ENCODE assay signal across 9 mouse cellular contexts in genomic region chr2:73277021-73277708, GRCm38 (mm10). TPM values are rescaled to one million over a fixed set of nuclear protein-coding genes. Genes with fewer than 3 reads are reported as not detected.
DNase-seq lines count a peak whose midpoint lies in the region; ATAC-seq and TF ChIP-seq lines count a peak whose summit lies in the region.
"Had no signal": no experiment of that assay in that cellular context is flagged by ENCODE, and none has a peak within 500 bp of the region (broad histone marks: within the 10 kb centered on the region; RNA-seq: fewer than 3 reads in every experiment).

No protein-coding gene starts in this region.

- DNase-seq in lung, adult 2 months, result peak; percentile 24
- no peak for DNase-seq in lung, postnatal 25 days (ENCODE audit: low spot score)
- DNase-seq in right cerebral cortex, postnatal 36 days (ENCODE audit: low spot score in 2 of 2), result no peak
- no peak for DNase-seq in adrenal gland, adult 2 months
- DNase-seq in left cerebral cortex, adult 11 months (ENCODE audit: low spot score), result no peak

- H3K27ac ChIP-seq in cortical plate, adult 2 months (ENCODE audit: insufficient read depth, low read length), result no peak overlapping the region
- peak overlapping the region; percentile 70 for H3K27ac ChIP-seq in hindbrain, embryonic 13.5 days
- H3K27ac ChIP-seq in midbrain, embryonic 16.5 days (ENCODE audit: low read length), result peak overlapping the region; percentile 65

- H3K4me3 ChIP-seq in lung, adult 2 months (replicated peaks; ENCODE audit: extremely low read depth, low read depth, low read length), result no peak overlapping the region
- peak overlapping the region; percentile 24 for H3K4me3 ChIP-seq in cortical plate, adult 2 months (ENCODE audit: insufficient read depth, low read length)
- peak overlapping the region; percentile 28 for H3K4me3 ChIP-seq in hindbrain, embryonic 13.5 days
- H3K4me3 ChIP-seq in midbrain, embryonic 16.5 days (ENCODE audit: low read depth, low read length), result peak overlapping the region; percentile 26

- peak overlapping the region; percentile 55 for H3K9ac ChIP-seq in hindbrain, embryonic 13.5 days
- H3K9ac ChIP-seq in midbrain, embryonic 16.5 days (ENCODE audit: low read depth, low read length), result peak overlapping the region; percentile 46

- H3K4me1 ChIP-seq in lung, adult 2 months (ENCODE audit: control insufficient read depth, insufficient read depth, low read length), result peaks cover 13% of the 10 kb centered on the region
- no peaks in the 10 kb centered on the region for H3K4me1 ChIP-seq in cortical plate, adult 2 months (ENCODE audit: control insufficient read depth, insufficient read depth, low read length)
- peaks cover 45% of the 10 kb centered on the region for H3K4me1 ChIP-seq in hindbrain, embryonic 13.5 days (replicated peaks)
- peaks cover 20% of the 10 kb centered on the region for H3K4me1 ChIP-seq in midbrain, embryonic 16.5 days (ENCODE audit: control insufficient read depth, insufficient read depth, low read length)

- no peak for ATAC-seq in hindbrain, embryonic 13.5 days (ENCODE audit: low FRiP score)
- no peak for ATAC-seq in midbrain, embryonic 16.5 days

- no peak for TF ChIP-seq POLR2A in lung, adult 2 months (IDR thresholded peaks at IDR 0.05; ENCODE audit: borderline replicate concordance, extremely low read depth, low read depth, low read length)
- no peak for TF ChIP-seq POLR2A in cortical plate, adult 2 months (IDR thresholded peaks at IDR 0.05; ENCODE audit: extremely low read depth, insufficient read depth, low read length)

- H3K9me3 ChIP-seq in hindbrain, embryonic 13.5 days, result no peaks in the 10 kb centered on the region
- no peaks in the 10 kb centered on the region for H3K9me3 ChIP-seq in midbrain, embryonic 16.5 days (replicated peaks; ENCODE audit: control insufficient read depth, low read length, poor library complexity, severe bottlenecking)

- TF ChIP-seq CTCF in lung, adult 2 months (IDR thresholded peaks at IDR 0.05; ENCODE audit: insufficient read depth, low read length), result no peak
- no peak for TF ChIP-seq CTCF in cortical plate, adult 2 months (IDR thresholded peaks at IDR 0.05; ENCODE audit: extremely low read depth, insufficient read depth, low read length)

- peaks cover 83% of the 10 kb centered on the region for H3K27me3 ChIP-seq in hindbrain, embryonic 13.5 days
- H3K27me3 ChIP-seq in midbrain, embryonic 16.5 days (ENCODE audit: control insufficient read depth, insufficient read depth, low read depth, low read length), result peaks cover 15% of the 10 kb centered on the region

- no peaks in the 10 kb centered on the region for H3K36me3 ChIP-seq in hindbrain, embryonic 13.5 days
- no peaks in the 10 kb centered on the region for H3K36me3 ChIP-seq in midbrain, embryonic 16.5 days (ENCODE audit: control insufficient read depth, insufficient read depth, low read length)

- 8% methylated on average over 38 of the region's 38 CpGs for WGBS in lung, adult 2 months
- WGBS in hindbrain, embryonic 13.5 days, result under 1% methylated on average over 38 of the region's 38 CpGs
- 1% methylated on average over 38 of the region's 38 CpGs for WGBS in midbrain, embryonic 16.5 days

- H3K4me2 ChIP-seq in hindbrain, embryonic 13.5 days, result peak overlapping the region; percentile 42
- H3K4me2 ChIP-seq in midbrain, embryonic 16.5 days (ENCODE audit: low read length), result peak overlapping the region; percentile 37

RNA-seq across cellular contexts. Expression of gene Sp9, which starts 5.4 kb away (rescaled TPM):
- polyA plus RNA-seq in lung, adult 2 months (2012; rRNA removed), result not detected in 2 replicates
- 1.3 and 2.3 TPM in 2 replicates for polyA plus RNA-seq in cortical plate, adult 2 months (2012; rRNA removed)
- polyA plus RNA-seq in hindbrain, embryonic 13.5 days (2015; fragmentation: Nextera tagmentation; extraction: Ambion mirVana), result 1.7 and 2.1 TPM in 2 replicates
- 3.0 and 4.2 TPM in 2 replicates for polyA plus RNA-seq in midbrain, embryonic 16.5 days (2015; fragmentation: Nextera tagmentation; extraction: Ambion mirVana)
- total RNA-seq in adrenal gland, adult 2 months (2021), result not detected
- polyA plus RNA-seq in adrenal gland, adult 2 months (2012; rRNA removed), result not detected in 2 replicates
- polyA plus RNA-seq: liver, embryonic 16.5 days had no signal

RNA-seq across cellular contexts. Expression of gene Scrn3, which starts 35.2 kb away (rescaled TPM):
- 5.5 and 8.9 TPM in 2 replicates for polyA plus RNA-seq in lung, adult 2 months (2012; rRNA removed)
- polyA plus RNA-seq in cortical plate, adult 2 months (2012; rRNA removed), result 22.8 and 24.8 TPM in 2 replicates
- polyA plus RNA-seq in hindbrain, embryonic 13.5 days (2015; fragmentation: Nextera tagmentation; extraction: Ambion mirVana), result 9.0 and 9.9 TPM in 2 replicates
- 6.7 and 8.1 TPM in 2 replicates for polyA plus RNA-seq in midbrain, embryonic 16.5 days (2015; fragmentation: Nextera tagmentation; extraction: Ambion mirVana)
- 10 to 100 TPM; 19.1 to 28.1 TPM for total RNA-seq in adrenal gland, adult 2 months (2021)
- 3.8 and 4.6 TPM in 2 replicates for polyA plus RNA-seq in adrenal gland, adult 2 months (2012; rRNA removed)

RNA-seq across cellular contexts. Expression of gene Cir1, which starts 35.3 kb away (rescaled TPM):
- polyA plus RNA-seq in lung, adult 2 months (2012; rRNA removed), result 2.1 and 4.3 TPM in 2 replicates
- polyA plus RNA-seq in cortical plate, adult 2 months (2012; rRNA removed), result 26.7 and 29.2 TPM in 2 replicates
- 31.9 and 33.0 TPM in 2 replicates for polyA plus RNA-seq in hindbrain, embryonic 13.5 days (2015; fragmentation: Nextera tagmentation; extraction: Ambion mirVana)
- 25.5 and 26.6 TPM in 2 replicates for polyA plus RNA-seq in midbrain, embryonic 16.5 days (2015; fragmentation: Nextera tagmentation; extraction: Ambion mirVana)
- total RNA-seq in adrenal gland, adult 2 months (2021), result 10 to 100 TPM; 14.0 to 21.7 TPM
- polyA plus RNA-seq in adrenal gland, adult 2 months (2012; rRNA removed), result 0.36 and 0.40 TPM in 2 replicates

RNA-seq across cellular contexts. Expression of gene Ola1, which starts 58.4 kb away (rescaled TPM):
- 2.4 and 5.3 TPM in 2 replicates for polyA plus RNA-seq in lung, adult 2 months (2012; rRNA removed)
- 69.6 and 70.5 TPM in 2 replicates for polyA plus RNA-seq in cortical plate, adult 2 months (2012; rRNA removed)
- polyA plus RNA-seq in hindbrain, embryonic 13.5 days (2015; fragmentation: Nextera tagmentation; extraction: Ambion mirVana), result 91.7 and 93.5 TPM in 2 replicates
- 97.1 and 98.5 TPM in 2 replicates for polyA plus RNA-seq in midbrain, embryonic 16.5 days (2015; fragmentation: Nextera tagmentation; extraction: Ambion mirVana)
- total RNA-seq in adrenal gland, adult 2 months (2021), result 10 to 100 TPM; 50.2 to 56.2 TPM
- 0.65 and 1.2 TPM in 2 replicates for polyA plus RNA-seq in adrenal gland, adult 2 months (2012; rRNA removed)
